Mouse (Mus musculus): ENCODE data around the gene Synpr. TPM values are rescaled to one million over a fixed set of nuclear protein-coding genes. Genes with fewer than 3 reads are reported as not detected.

The Synpr gene
- total RNA-seq, 2 experiments from 2014 or later: 122 to 125 TPM

DNA sequence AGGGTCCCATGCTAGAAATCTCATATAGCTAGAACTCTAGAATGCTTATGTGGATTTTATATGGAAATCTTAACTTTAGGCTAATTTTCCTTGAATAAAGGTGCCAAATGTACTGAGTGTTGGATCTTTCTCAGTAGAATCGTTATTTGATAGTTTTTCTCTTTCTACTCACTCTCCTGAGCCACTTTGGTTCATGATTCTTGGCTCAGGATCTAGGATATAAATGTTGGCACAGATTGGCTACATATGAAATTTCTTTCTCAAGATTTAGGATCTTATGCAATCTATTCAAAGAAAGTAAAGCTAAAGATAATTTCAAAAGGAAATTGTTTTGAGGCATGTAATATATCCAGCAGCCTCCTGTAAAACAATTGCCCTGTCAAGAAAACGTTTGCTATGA is 263.2 kb downstream of the Synpr start:
- DNase-seq (ENCODE audit: low spot score in 2 of 2): no peak

- DNase-seq (ENCODE audit: low spot score in 2 of 2): no peak
Measured at GRCm38 (mm10) chr14:13551209-13551608, 266.6 kb downstream of the Synpr start.

- no peak for DNase-seq (ENCODE audit: low spot score in 2 of 2)
Measured at GRCm38 (mm10) chr14:13553616-13554370, 269.2 kb downstream of the Synpr start.

DNA sequence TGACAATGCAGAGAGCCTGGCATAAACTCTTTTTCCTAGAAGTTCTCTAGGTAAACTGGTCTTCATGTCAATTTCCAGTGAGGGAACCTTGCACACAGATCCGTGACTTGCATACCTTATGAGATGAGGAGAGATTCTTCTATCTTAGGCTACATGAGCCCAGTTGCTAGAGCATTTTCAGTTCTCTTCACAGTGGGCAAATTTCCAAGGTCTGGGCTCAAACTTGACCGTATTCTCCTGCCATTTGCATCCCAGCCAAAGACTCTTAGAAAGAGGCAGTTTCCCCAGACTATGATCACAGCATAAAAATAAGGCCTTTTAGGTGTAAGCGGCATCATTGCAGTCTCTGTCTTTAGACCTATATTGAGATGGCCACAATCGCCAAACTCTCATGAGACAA is 270.1 kb downstream of the Synpr start:
- DNase-seq (ENCODE audit: low spot score in 2 of 2): peak in 1 of 2 experiments; percentile 26

GRCm38 (mm10) chr14:13558117-13558516 is 273.5 kb downstream of the Synpr start:
- DNase-seq (ENCODE audit: low spot score in 2 of 2): no peak

DNA sequence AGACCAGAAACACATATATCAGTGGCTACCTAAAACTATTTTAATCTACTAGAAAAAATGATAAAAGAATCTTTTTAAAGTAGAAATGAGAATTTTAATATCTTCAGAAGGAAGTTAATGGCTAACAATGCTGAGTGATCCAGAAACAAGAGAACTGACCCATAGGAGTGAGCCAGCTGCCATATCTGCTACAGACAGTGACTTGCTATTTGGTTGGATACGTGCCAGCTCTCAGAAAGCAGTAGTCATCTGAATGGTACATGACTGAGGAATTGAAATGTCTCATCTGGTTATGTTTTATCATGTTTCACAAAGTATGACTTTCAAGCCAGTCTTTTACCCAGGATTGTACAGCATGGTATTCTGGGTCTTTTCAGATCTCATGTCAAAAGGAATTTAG is 282.7 kb downstream of the Synpr start:
- DNase-seq (ENCODE audit: low spot score in 2 of 2): no peak

DNA sequence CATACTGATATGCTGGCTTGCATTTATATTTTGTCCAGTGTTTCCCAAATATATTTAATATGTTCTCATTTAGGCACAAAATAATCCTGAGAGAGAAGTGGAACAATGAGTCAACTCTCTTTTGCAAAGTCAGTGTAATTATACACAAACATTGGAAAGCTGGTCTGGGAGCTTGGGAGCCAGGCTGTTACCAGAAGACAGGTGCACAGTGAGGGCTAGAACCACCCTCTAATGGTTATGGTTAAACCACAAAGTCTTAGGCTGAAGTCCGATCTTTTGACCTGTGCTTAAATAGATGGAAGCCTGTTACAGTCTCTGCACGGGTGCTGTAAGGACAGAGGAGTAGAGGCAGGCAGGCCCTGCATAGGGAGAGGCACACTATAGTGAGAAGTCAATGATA is 283.4 kb downstream of the Synpr start:
- DNase-seq (ENCODE audit: low spot score in 2 of 2): no peak

DNA sequence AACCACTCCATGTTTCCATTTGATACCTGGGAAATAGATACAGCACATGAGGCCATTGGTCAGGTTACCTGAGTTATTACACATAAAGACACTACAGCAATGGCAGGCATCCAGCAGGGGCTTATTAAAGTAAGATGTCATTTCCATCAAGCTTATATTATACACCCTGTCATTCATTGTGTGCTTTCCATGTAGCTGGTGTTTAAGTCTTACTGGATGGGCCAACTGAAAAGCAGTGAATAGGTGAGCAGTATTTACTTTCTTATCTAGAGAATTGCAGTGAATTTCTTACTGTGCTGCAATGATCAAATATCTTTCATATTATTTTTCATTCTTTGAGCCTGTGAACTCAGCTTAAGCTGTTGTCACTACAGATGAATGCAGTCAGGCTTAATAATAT is 287.4 kb downstream of the Synpr start:
- DNase-seq (ENCODE audit: low spot score in 2 of 2): no peak

DNA sequence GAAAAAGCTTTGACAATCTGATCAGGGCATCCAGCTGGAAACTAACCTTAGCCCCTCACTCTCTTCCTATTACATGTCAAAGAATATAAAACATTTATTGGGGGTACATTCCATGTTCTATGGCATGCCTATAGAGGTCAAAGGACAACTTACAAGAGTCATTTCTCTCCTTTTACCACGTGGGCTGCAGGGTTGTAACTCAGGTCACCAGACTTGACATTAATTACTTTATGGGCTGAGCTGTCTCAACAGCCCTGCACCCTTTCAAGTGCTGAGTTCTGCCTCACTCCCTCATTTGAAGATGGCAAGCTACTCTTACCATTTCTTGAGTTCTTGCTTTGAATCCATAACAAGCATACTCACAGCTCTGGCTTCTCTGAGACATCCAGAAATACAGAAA is 287.9 kb downstream of the Synpr start:
- DNase-seq (ENCODE audit: low spot score in 2 of 2): no peak

- DNase-seq (ENCODE audit: low spot score in 2 of 2): no peak
Measured at GRCm38 (mm10) chr14:13578101-13578500, 293.5 kb downstream of the Synpr start.

- DNase-seq (ENCODE audit: low spot score in 2 of 2): no peak
Measured at GRCm38 (mm10) chr14:13578744-13579143, 294.2 kb downstream of the Synpr start.

DNA sequence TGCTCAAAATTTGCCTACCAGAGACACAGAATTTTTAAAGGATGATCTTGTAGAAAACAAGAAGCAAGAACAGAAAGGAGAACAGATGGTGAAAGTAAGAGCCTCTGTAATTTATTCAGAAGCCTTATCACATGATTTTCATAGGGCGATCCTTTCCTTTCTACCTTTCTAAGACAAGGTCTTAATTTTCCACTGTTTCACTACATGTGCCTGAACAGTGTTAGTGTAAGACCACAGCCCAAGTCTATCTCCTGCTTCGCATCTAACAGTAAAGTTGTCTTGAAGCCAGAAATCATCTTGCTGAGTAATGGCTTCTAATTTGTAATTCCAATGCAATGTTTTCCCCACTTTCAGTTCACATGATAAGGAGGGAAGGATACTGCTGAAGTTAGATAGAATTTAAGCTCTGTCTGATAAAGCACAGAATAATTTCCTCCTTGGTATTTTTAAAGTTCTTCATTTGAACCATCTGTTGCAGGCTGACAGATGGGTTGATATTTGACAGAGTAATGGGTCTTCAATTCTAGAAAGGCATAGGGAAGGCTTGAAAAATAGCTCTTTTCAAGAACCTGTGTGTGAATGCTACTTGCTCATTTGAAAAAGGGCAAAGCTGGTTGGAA is 308.9 kb downstream of the Synpr start:
- no peak for DNase-seq (ENCODE audit: low spot score in 2 of 2)

DNA sequence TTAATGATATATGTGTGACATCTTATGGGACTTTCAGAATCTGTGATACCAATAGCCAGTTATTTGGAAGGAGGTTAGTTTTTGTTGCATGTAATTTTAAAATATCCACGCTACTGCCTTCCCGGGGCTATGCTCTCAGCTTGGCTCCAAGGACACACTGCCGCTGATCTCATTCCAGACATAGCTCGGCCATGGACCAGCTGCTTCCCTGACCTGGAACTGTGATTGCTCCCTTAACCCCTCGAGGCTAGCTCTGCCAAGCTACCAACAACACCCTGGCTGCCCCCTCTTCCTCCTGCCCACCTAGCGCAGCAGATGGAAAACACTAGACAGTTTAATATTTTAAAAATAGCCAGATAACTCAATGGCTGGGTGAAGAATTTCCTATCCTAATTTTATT is 311.7 kb downstream of the Synpr start:
- DNase-seq (ENCODE audit: low spot score in 2 of 2): no peak

GRCm38 (mm10) chr14:13597204-13597603 is 312.6 kb downstream of the Synpr start:
- DNase-seq (ENCODE audit: low spot score in 2 of 2): no peak

GRCm38 (mm10) chr14:13620531-13620930 is 336.0 kb downstream of the Synpr start:
- DNase-seq (ENCODE audit: low spot score in 2 of 2): no peak

DNA sequence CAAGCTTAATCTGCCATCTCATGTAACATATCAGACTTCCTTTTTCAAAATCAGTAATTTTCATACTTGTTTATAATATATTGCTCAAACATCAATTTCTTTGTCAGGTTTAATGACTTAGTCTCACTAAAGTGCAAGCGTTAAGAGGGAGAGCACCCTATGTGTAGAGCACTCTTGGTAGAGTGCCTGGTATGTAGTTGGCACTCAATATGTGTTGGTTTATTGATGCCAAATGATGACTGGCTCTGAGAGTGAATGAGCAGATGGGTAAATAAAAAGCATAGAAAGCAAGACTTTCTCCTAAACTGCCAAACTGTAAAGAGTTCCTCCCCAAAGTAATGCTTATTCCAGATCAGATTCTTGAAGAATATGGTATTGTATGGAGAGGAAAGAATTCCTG is 365.3 kb downstream of the Synpr start:
- DNase-seq (ENCODE audit: low spot score in 2 of 2): no peak

DNA sequence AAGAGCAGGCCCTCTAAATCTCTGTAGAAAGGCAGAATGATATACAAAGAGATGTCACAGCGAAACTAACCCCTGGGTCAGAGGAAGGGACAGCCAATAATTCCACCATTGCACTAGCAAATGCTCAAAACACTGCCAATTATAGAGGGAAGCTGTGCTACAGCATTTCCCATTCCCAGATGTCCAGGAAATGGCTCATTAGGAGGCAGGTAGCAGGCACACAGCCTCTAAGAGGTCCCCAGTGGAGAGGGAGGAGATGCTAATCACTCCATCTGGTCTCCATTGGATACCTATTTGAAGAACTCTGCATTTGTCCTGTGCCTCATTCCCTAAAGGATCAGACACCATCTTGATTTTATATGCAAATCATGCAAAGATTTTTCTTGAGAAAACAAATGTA is 366.5 kb downstream of the Synpr start:
- no peak for DNase-seq (ENCODE audit: low spot score in 2 of 2)

- peak in 1 of 2 experiments; percentile 24 for DNase-seq (ENCODE audit: low spot score in 2 of 2)
Measured at GRCm38 (mm10) chr14:13651541-13652298, 367.1 kb downstream of the Synpr start.
